Mouse (Mus musculus) stomach, embryonic 16.5 days (tissue): ENCODE measurements around the gene Tgfbr3. TPM values are rescaled to one million over a fixed set of nuclear protein-coding genes. Genes with fewer than 3 reads are reported as not detected.

Experiments used
- ATAC-seq: fragments of 200-750 bp; cut with Nextera tagmentation; 2 replicates; pipeline ENCODE4 v1.8.0; 2017; ENCODE audit warnings: moderate number of reproducible peaks, moderate TSS enrichment; ENCODE audit not compliant: insufficient read depth, low FRiP score
- H3K27ac ChIP-seq: fragments of 300-500 bp; sonication (generic); 2 replicates; pipeline ENCODE4 v1.5.1; 2014; ENCODE audit warnings: low read length
- H3K27me3 ChIP-seq: fragments of 300-500 bp; sonication (generic); 2 replicates; pipeline ENCODE4 v1.6.1; 2014; ENCODE audit warnings: low read length, control low read depth, mixed read lengths; ENCODE audit not compliant: control insufficient read depth, insufficient read depth
- H3K36me3 ChIP-seq: fragments of 300-500 bp; sonication (generic); 2 replicates; pipeline ENCODE4 v1.6.1; 2014; ENCODE audit warnings: low read length; ENCODE audit not compliant: control insufficient read depth, insufficient read depth
- H3K4me1 ChIP-seq: fragments of 300-500 bp; sonication (generic); 2 replicates; pipeline ENCODE4 v1.6.1; 2014; ENCODE audit warnings: low read length, control low read depth, mixed read lengths; ENCODE audit not compliant: control insufficient read depth, insufficient read depth
- H3K4me2 ChIP-seq: fragments of 300-500 bp; sonication (generic); 2 replicates; pipeline ENCODE4 v1.6.1; 2014; ENCODE audit warnings: low read depth, low read length, mixed read lengths
- H3K4me3 ChIP-seq: fragments of 300-500 bp; sonication (generic); replicated peaks from 2 replicates; pipeline ENCODE4 v1.5.1; 2014; ENCODE audit warnings: mild to moderate bottlenecking, low read length
- H3K9ac ChIP-seq: fragments of 300-500 bp; sonication (generic); 2 replicates; pipeline ENCODE4 v1.6.1; 2014; ENCODE audit warnings: low read length
- H3K9me3 ChIP-seq: fragments of 300-500 bp; sonication (generic); replicated peaks from 2 replicates; pipeline ENCODE4 v1.6.1; 2016; ENCODE audit warnings: low read length, control low read depth; ENCODE audit not compliant: control insufficient read depth
- WGBS: fragments of 180-500 bp; shearing (Covaris S2); extraction: QIAGEN DNeasy Blood & Tissue Kit; methylation state at CpG from one replicate; pipeline ENCODE4 v1.1.7; 2014; 5-methylcytosine and 5-hydroxymethylcytosine counted together
- polyA plus RNA-seq: library from polyadenylated mRNA; unstranded; fragments of >200 nt; fragmentation: Nextera tagmentation; extraction: Ambion mirVana; gene quantifications from 2 replicates; pipeline ENCODE4 v1.2.1, GENCODE M21; 2015

Tgfbr3 gene
- polyA plus RNA-seq, 1 experiment from 2014 or later: 31.1 TPM

DNA sequence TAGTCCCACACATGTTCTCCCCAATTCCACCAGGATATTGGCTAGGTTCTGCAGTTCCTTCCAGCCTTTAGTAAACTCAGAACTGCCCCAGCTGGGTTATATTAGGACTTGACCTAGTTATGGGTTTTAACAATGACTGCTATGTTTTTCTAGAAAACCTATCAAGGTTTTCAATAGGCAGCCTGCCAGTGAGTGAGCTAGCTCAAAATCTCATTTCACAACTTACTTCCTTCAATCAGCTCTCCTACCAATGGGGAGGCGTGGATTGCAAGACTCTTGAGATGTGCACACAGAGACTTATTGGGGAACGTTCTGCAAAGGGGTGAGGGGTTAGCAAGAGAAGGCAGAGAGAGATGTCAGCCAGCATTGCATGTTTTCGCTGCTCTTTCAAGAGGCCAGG is 196.2 kb downstream of the Tgfbr3 start:
- WGBS: 85% methylated on average over 3 of the region's 3 CpGs
- Histone ChIP-seq H3K36me3 (no peaks in the 10 kb centered on the region), H3K27me3 (no peaks in the 10 kb centered on the region), H3K9me3 (no peaks in the 10 kb centered on the region), H3K27ac (no peak overlapping the region), H3K4me1 (peaks cover 22% of the 10 kb centered on the region), H3K4me2 (no peak overlapping the region), H3K4me3 (no peak overlapping the region), H3K9ac (no peak overlapping the region)
- no peak for ATAC-seq

DNA sequence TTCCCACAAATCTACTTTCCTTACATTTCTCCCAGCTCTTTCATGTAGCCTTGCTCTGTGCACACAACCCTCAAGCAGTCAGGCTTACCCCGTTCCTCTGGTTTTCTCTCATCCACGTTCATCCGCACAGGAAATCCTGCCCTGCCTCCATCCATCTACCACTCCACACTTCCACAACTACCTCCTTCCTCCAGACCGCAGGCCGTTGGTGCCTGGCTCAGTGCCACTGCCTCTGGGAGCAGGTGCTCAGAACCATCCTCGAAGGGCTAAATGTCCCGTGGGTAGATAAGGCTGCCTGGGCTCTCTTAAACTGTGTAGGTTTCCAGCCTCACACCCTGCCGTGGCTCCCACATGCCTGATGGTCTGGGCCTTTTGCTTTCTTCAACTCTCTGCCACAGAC is 197.3 kb downstream of the Tgfbr3 start:
- H3K4me1 ChIP-seq: peaks cover 21% of the 10 kb centered on the region
- WGBS: 59% methylated on average over 8 of the region's 8 CpGs
- H3K27ac ChIP-seq: no peak overlapping the region
- H3K4me3 ChIP-seq: no peak overlapping the region
- H3K4me2 ChIP-seq: no peak overlapping the region
- no peaks in the 10 kb centered on the region for H3K9me3 ChIP-seq
- H3K36me3 ChIP-seq: no peaks in the 10 kb centered on the region
- no peak overlapping the region for H3K9ac ChIP-seq
- ATAC-seq: no peak
- H3K27me3 ChIP-seq: no peaks in the 10 kb centered on the region

DNA sequence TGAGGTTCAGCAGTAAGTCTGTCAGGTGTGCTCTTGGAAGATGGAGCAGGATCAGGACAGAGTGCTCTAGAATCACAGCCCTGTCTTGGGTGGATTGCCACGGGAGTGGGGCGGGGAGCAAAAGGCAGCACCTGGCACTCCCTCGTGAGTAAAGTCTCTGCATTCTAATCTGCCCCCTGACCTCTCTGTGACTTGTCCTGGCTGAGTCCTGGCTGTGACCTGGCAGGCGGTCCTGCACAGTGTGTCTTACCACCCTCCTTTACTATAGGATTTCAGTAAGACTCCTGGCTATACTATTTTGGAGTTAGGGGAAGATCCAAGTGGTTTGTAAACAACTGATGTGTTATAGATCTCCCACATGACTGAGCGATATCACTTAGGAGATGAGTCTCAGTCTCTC is 199.5 kb downstream of the Tgfbr3 start:
- no peaks in the 10 kb centered on the region for H3K27me3 ChIP-seq
- no peaks in the 10 kb centered on the region for H3K36me3 ChIP-seq
- H3K4me3 ChIP-seq: no peak overlapping the region
- H3K9ac ChIP-seq: no peak overlapping the region
- no peaks in the 10 kb centered on the region for H3K9me3 ChIP-seq
- no peak overlapping the region for H3K4me2 ChIP-seq
- H3K27ac ChIP-seq: no peak overlapping the region
- H3K4me1 ChIP-seq: peaks cover 25% of the 10 kb centered on the region
- no peak for ATAC-seq
- 58% methylated on average over 5 of the region's 5 CpGs for WGBS

- Histone ChIP-seq H3K4me1 (peaks cover 23% of the 10 kb centered on the region), H3K36me3 (no peaks in the 10 kb centered on the region), H3K9me3 (no peaks in the 10 kb centered on the region), H3K4me3 (peak overlapping the region; percentile 9; the same call in 1 of the 2 replicates), H3K27ac (peak overlapping the region; percentile 91), H3K4me2 (peak overlapping the region; percentile 51), H3K27me3 (no peaks in the 10 kb centered on the region), H3K9ac (peak overlapping the region; percentile 60)
- peak; percentile 88; the same call in 1 of the 2 replicates for ATAC-seq
- 17% methylated on average over 12 of the region's 12 CpGs for WGBS
Observed at GRCm38 (mm10) chr5:107087829-107088808, 201.3 kb downstream of the Tgfbr3 start.

GRCm38 (mm10) chr5:107087291-107087690 is 202.1 kb downstream of the Tgfbr3 start:
- H3K27ac ChIP-seq: peak overlapping the region; percentile 91
- WGBS: 15% methylated on average over 2 of the region's 2 CpGs
- no peaks in the 10 kb centered on the region for H3K36me3 ChIP-seq

DNA sequence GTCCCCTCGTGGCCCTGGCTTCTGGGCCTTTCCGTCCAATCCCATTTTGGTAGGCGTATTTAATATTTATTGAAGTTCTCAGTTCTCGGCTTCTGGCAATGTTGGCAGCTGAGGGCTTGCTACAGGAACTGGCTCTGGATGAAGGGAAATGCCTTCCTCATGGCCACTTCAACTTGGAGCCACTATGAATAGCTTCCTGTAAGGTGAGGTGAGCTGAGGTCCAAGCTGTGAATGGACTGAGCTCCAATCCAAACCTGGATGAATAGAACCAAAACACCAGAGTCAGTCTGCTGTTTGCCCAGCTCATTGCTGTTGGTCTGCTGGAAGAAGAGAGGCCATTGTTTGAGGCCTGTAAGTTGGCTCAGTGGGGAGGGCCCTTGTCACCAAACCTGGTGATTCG is 203.3 kb downstream of the Tgfbr3 start:
- 85% methylated on average over 5 of the region's 5 CpGs for WGBS
- Histone ChIP-seq H3K27me3 (no peaks in the 10 kb centered on the region), H3K36me3 (no peaks in the 10 kb centered on the region), H3K4me3 (no peak overlapping the region), H3K27ac (no peak overlapping the region), H3K4me1 (peaks cover 23% of the 10 kb centered on the region), H3K9ac (no peak overlapping the region), H3K4me2 (no peak overlapping the region), H3K9me3 (no peaks in the 10 kb centered on the region)
- ATAC-seq: no peak

More at GRCm38 (mm10) chr5:107087291-107087690, 202.1 kb downstream of the Tgfbr3 start:
- no peak overlapping the region for H3K4me2 ChIP-seq
- H3K4me3 ChIP-seq: no peak overlapping the region
- ATAC-seq: peak; percentile 77
- H3K9ac ChIP-seq: no peak overlapping the region
- peaks cover 23% of the 10 kb centered on the region for H3K4me1 ChIP-seq
- no peaks in the 10 kb centered on the region for H3K9me3 ChIP-seq
- no peaks in the 10 kb centered on the region for H3K27me3 ChIP-seq

GRCm38 (mm10) chr5:107084431-107084830 is 205.0 kb downstream of the Tgfbr3 start:
- H3K4me3 ChIP-seq: no peak overlapping the region
- H3K36me3 ChIP-seq: no peaks in the 10 kb centered on the region
- 86% methylated on average over 4 of the region's 4 CpGs for WGBS
- H3K4me2 ChIP-seq: no peak overlapping the region
- H3K27me3 ChIP-seq: no peaks in the 10 kb centered on the region
- ATAC-seq: no peak
- H3K9me3 ChIP-seq: no peaks in the 10 kb centered on the region
- no peak overlapping the region for H3K9ac ChIP-seq
- peaks cover 26% of the 10 kb centered on the region for H3K4me1 ChIP-seq
- H3K27ac ChIP-seq: no peak overlapping the region

- no peak overlapping the region for H3K4me2 ChIP-seq
- ATAC-seq: no peak
- H3K9ac ChIP-seq: no peak overlapping the region
- no peaks in the 10 kb centered on the region for H3K36me3 ChIP-seq
- peaks cover 17% of the 10 kb centered on the region for H3K4me1 ChIP-seq
- H3K27ac ChIP-seq: no peak overlapping the region
- WGBS: 68% methylated on average over 3 of the region's 3 CpGs
- H3K9me3 ChIP-seq: no peaks in the 10 kb centered on the region
- H3K27me3 ChIP-seq: no peaks in the 10 kb centered on the region
- no peak overlapping the region for H3K4me3 ChIP-seq
Observed at GRCm38 (mm10) chr5:107082011-107082410, 207.4 kb downstream of the Tgfbr3 start.

- ATAC-seq: no peak
- Histone ChIP-seq H3K9ac (no peak overlapping the region), H3K9me3 (no peaks in the 10 kb centered on the region), H3K4me3 (no peak overlapping the region), H3K27ac (no peak overlapping the region), H3K36me3 (no peaks in the 10 kb centered on the region), H3K27me3 (no peaks in the 10 kb centered on the region), H3K4me2 (no peak overlapping the region), H3K4me1 (peaks cover 15% of the 10 kb centered on the region)
- 65% methylated on average over 12 of the region's 12 CpGs for WGBS
Observed at GRCm38 (mm10) chr5:107080986-107081624, 208.3 kb downstream of the Tgfbr3 start.
